Mouse (Mus musculus) Patski (cell line): ENCODE data around the gene Ccdc78. TPM values are rescaled to one million over a fixed set of nuclear protein-coding genes. Genes with fewer than 3 reads are reported as not detected.

ENCODE experiments used
- ATAC-seq: fragments of 100-300 bp; one replicate; pipeline ENCODE4 v1.8.0; 2021
- CTCF ChIA-PET: fragments of 350-600 bp; sonication (Branson Sonifier 250); formaldehyde crosslinking; loops from one replicate; lab custom pipeline; 2022; ENCODE audit warnings: inconsistent platforms; lab: Charles Lee
- POLR2A ChIA-PET: fragments of 350-600 bp; sonication (Branson Sonifier 250); formaldehyde crosslinking; loops from one replicate; lab custom pipeline; 2022; ENCODE audit warnings: antibody characterized with exemption, inconsistent platforms; lab: Charles Lee
- DNase-seq: peaks from one replicate; pipeline ENCODE4 v3.0.0-alpha.2; 2011; ENCODE audit warnings: low read depth, low spot score
- H3K27me3 ChIP-seq: fragments of 371-371 bp; one replicate; pipeline ENCODE4 v1.5.1; 2021
- CTCF ChIP-seq: fragments of 100-300 bp; IDR thresholded peaks from one replicate; pipeline ENCODE4 v1.5.1; 2021
- in situ Hi-C: fragments of 300-500 bp; cut with MboI; formaldehyde crosslinking; loops from 3 replicates; pipeline ENCODE4 v1.11.1; 2018; ENCODE audit warnings: low pct_unique_long_range_greater_than_20kb, mixed read lengths
- polyA plus RNA-seq: library from polyadenylated mRNA; unstranded; gene quantifications from one replicate; pipeline ENCODE4 v1.2.3, GENCODE M21; 2021

The Ccdc78 gene
- polyA plus RNA-seq, 1 experiment from 2014 or later, result 0.30 TPM

DNA sequence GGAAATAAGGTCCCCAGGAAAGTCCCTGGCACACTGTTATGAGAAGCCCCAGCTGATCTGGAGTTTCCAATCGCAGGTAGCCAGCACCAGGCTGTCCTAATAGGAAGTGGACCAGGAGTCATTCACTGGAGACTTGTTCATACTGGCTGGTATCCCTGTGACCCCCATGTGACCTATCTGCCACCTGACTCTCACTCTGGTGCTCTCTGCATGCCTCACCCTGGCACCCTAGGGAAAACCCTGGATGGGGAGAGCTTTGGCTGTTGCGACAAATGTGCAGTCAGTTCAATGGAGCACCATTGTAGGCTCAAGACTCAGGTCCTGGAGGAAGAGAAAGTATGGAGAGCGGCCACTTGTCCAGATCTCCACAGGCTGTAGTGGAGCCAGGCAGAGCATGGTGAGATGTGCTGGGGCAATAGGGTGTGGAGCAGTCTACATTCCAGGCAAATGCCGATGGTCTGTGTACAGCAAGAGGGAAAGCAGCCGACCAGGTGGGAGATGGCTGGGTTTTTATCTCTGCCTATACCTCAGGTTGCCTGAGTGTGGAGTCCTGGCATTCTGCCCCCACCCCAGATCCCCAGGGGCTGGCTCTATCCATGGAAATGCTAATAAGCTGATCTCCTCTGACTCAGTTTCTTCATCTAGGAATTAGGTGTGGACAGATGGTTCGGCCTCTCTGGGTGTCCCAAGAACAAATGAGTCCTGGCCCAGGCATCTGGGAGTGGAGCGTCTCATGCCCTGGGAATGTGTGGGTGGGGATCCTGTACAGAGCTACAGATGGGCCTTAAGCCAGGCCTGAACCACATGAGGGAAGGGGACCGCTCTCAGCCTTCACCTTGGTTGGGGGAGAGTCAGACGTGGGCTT lies 29.8 kb upstream of the Ccdc78 start:
- ATAC-seq (peak; percentile 29), DNase-seq (no peak)
- no peak for TF ChIP-seq CTCF
- no peaks in the 10 kb centered on the region for H3K27me3 ChIP-seq
- POLR2A ChIA-PET, result no interaction called here
- in situ Hi-C loops, result no loop called here
- CTCF ChIA-PET, result no interaction called here

DNA sequence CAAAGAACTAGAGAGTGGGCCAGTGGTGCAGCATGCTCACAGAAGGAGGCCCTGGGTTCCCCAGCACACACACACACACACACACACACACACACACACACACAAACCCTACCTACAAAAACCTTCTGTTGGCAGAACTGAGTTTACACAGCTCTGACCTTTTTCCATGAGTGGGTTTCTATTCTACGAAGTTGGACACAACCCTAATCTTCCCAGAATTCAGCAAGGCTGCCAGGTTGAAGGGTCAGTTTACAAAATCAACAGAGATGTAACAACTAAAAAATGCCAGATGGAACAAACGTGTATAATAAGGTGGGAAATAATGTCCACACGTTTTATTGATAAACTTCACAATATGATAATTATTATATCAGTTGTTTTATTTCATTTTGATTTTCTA lies 28.7 kb upstream of the Ccdc78 start:
- no peaks in the 10 kb centered on the region for H3K27me3 ChIP-seq
- no peak for DNase-seq
- in situ Hi-C loops, result no loop called here
- TF ChIP-seq CTCF, result no peak
- POLR2A ChIA-PET, result no interaction called here
- CTCF ChIA-PET, result no interaction called here
- ATAC-seq, result no peak

DNA sequence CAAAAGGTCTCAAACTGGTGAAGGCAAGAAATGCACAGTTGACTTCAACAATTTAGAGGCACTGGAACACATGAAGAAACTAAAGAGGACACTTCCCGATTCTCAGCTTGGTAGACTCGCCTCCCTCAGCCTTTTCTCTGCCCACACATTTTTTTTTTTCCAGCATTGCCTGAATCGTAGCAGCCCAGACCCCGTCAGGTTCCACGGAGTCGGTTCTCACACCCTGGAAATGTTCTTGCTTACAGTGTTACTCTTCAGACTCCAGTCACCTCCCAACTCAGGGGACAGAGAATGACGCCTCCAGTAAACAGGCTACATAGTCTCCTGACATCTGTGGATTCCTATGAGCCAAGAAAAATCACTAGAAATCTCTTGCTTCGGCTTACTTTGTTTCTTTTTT lies 26.2 kb upstream of the Ccdc78 start:
- no peak for DNase-seq
- no peak for TF ChIP-seq CTCF
- H3K27me3 ChIP-seq, result no peaks in the 10 kb centered on the region
- ChIA-PET CTCF (interaction anchor here (1.1 to 1.9 kb wide), 2 partner anchors 20 to 41 kb away, joined by 3 to 6 read pairs; no protein-coding TSS in a partner anchor), POLR2A (no interaction called here)
- ATAC-seq, result no peak
- in situ Hi-C loops, result no loop called here

DNA sequence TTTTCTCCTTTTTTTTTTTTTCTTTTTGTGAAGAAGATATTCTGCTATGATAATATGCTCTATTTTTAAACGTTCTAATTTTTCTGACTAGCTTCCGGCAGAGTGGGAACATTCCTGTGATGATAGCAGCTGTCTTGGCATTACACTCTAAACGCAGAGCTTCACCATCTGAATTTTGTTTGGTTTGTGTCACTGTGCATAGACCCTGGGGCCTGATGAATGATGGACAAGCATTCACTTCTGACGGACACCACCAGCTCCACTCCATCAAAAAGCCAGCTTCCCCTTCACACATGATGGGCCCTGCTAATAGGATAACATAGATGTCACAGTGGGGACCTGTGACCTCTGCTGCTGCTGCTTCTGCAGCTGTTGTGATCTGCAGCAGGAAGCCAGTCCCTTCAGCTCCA lies 24.8 kb upstream of the Ccdc78 start:
- no peak for TF ChIP-seq CTCF
- ATAC-seq (no peak), DNase-seq (no peak)
- in situ Hi-C loops, result no loop called here
- no peaks in the 10 kb centered on the region for H3K27me3 ChIP-seq
- POLR2A ChIA-PET, result no interaction called here
- CTCF ChIA-PET, result interaction anchor here (1.9 kb wide), 1 partner anchor 40 kb away, joined by 6 read pairs; no protein-coding TSS in a partner anchor

DNA sequence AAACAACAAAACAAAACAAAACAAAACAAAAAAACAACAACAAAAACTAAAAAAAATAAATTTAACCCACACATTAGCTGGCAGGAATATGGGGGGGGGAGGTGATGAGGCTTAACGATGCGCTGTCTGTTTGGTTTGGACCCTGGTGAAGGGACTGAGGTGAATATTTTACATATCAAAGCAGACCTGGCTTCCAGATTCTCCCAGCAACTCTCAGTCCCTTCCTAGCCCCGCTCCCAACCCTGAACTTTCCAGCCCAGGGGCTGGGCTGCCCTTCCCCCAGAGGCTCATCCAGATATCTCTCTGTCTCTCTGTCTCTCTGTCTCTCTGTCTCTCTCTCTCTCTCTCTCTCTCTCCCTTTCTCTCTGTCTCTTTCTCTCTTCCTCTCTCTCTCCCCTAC lies 23.8 kb upstream of the Ccdc78 start:
- ATAC-seq (no peak), DNase-seq (no peak)
- in situ Hi-C loops, result no loop called here
- no peaks in the 10 kb centered on the region for H3K27me3 ChIP-seq
- ChIA-PET CTCF (interaction anchor here (1.2 kb wide), 1 partner anchor 40 kb away, joined by 4 read pairs; no protein-coding TSS in a partner anchor), POLR2A (no interaction called here)
- no peak for TF ChIP-seq CTCF

DNA sequence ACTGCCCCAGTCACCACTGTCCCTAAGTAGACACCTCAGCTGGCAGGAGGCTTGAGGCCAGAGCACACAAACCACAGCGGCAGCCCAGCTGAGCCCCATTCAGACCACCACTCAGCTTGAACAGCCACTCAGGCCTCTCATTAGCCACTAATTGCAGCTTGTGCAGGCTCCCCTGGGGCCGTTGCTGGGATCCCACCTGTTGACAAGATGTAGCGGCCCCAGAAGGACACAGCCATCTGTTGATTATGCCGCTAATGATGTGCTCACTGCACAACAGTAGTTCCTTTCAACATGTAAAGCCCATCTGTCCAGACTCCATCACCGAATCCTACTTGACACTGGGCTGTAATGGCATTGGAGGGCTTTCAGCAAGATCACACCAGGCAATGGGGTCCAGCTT lies 20.5 kb upstream of the Ccdc78 start:
- no peak for ATAC-seq
- no peaks in the 10 kb centered on the region for H3K27me3 ChIP-seq
- ChIA-PET CTCF (no interaction called here), POLR2A (no interaction called here)
- no peak for TF ChIP-seq CTCF
- in situ Hi-C loops, result loop anchor here (5.0 kb wide), 2 partner anchors 34 to 36 kb away; no protein-coding TSS in a partner anchor
- DNase-seq, result no peak

DNA sequence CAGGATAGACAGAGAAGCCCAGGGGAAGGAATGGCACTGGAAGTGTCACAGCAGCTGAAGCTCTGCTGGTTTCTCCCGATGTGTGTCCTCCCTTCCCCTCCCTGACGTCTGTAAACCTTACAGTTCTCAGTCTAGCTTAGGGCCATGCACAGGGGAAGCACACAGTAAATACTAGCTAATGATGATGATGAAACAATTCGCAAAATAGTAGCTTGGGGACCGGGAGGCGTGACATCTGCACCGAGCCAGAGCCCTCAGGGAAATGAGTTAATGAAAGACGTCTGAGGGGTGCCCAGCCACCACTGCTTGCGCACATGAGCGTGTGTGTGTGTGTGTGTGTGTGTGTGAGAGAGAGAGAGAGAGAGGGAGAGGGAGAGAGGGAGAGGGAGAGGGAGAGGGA lies 17.0 kb upstream of the Ccdc78 start:
- DNase-seq (no peak), ATAC-seq (no peak)
- POLR2A ChIA-PET, result no interaction called here
- TF ChIP-seq CTCF, result no peak
- CTCF ChIA-PET, result no interaction called here
- H3K27me3 ChIP-seq, result no peaks in the 10 kb centered on the region
- in situ Hi-C loops, result loop anchor here (5.0 kb wide), 2 partner anchors 33 to 37 kb away; no protein-coding TSS in a partner anchor

DNA sequence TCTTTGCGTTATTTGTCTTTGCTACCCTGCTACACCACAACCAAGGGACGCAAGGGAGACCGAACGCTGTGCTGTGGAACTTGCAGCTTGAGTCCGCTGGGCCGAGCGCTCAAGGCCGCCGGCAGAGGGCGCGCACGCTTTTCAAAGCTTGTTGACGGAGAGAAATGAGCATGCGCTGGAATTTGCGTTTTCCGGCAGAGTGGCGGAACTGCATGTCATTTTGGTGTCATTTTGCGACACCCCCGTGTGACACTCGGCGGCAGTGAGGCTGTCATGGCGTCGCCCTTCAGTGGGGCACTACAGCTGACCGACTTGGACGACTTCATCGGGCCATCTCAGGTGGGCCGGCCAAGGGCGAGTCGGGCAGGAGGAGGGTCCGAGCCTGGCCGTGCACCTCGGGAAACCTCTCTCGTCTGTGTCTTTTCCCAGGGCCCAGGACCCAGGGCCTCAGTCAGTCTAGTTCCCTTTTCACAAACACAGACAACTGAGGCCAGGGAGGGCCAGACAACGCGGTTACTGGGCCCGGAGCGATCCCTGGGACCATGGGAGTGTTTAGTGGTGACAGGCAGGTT lies 12.7 kb upstream of the Ccdc78 start, which contains the start of gene Narfl:
Narfl (plus strand) TSS at position 228 of the 572 bp plus-strand sequence.
- in situ Hi-C loops, result no loop called here
- POLR2A ChIA-PET, result interaction anchor here (0.7 to 2.1 kb wide), 3 partner anchors 13 to 30 kb away, joined by 3 to 5 read pairs (median 4); no protein-coding TSS in a partner anchor
- TF ChIP-seq CTCF, result no peak
- no peaks in the 10 kb centered on the region for H3K27me3 ChIP-seq
- CTCF ChIA-PET, result interaction anchor here (0.8 to 2.7 kb wide), 3 partner anchors 23 to 41 kb away, joined by 3 to 11 read pairs (median 3); partner anchors contain the start of gene Metrn
- DNase-seq (peak; percentile 84), ATAC-seq (peak; percentile 63)

DNA sequence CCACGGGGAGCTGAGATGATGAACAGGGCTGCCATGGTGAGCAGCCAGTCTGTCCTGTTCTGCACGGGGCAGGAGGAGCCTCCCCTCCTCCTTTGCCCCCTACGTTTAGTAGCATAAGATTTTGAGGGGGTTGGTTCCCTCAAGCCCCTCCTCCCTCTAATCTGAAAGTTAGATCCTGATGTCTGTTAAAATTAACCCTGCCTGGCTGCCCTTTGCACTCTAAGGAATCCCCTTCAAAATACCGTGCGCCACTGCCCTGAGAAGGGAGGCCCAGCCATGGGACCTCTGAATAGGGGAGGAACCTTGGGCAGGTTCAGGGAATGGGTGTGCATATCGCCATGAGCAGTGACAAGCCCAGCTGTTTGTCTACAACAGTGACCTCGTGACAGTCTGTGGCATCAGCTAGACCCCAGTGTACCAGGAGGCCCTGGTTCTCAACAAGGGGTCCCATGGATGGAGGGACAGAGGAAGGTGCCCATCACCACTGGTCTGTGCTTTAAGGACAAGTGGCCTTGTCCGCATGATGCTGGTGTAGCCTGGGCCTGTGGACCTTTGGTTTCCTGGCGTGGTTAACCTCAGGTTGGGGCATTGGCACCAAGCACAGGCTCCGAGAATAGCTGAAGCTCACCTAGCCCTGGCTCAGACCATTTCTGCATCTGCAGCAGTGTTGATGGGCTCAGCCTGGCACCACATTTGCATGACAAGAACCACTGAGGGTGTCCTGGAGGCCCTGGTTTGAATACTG lies 10.9 kb upstream of the Ccdc78 start:
- CTCF ChIA-PET, result interaction anchor here (2.7 kb wide), 1 partner anchor 26 kb away, joined by 11 read pairs; no protein-coding TSS in a partner anchor
- ATAC-seq (no peak), DNase-seq (no peak)
- POLR2A ChIA-PET, result no interaction called here
- H3K27me3 ChIP-seq, result no peaks in the 10 kb centered on the region
- TF ChIP-seq CTCF, result no peak
- in situ Hi-C loops, result no loop called here

DNA sequence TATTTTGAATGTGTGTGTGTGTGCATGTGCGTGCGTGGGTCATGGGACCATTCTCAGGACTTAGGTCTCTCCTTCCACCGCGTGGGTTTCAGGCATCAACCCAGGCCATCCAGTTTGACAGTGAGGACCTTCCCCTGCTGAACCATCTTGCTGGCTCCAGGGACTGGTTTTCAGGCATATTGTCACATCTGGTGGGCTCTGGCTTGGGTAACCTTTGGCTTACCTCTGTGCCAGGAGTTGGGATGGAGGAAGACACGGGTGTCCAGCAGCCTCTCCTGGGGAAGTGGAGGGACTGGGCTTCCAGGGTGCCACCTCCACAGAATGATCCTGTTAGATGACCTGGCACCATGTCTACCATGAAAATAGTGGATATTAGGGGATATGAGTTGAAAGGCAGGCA lies 8.4 kb upstream of the Ccdc78 start:
- no peaks in the 10 kb centered on the region for H3K27me3 ChIP-seq
- in situ Hi-C loops, result no loop called here
- TF ChIP-seq CTCF, result no peak
- ChIA-PET CTCF (no interaction called here), POLR2A (interaction anchor here (1.0 kb wide), 1 partner anchor 15 kb away, joined by 3 read pairs; the partner anchor contains the start of gene Fam173a)
- ATAC-seq (no peak), DNase-seq (no peak)
